ENCODE assay signal across 28 mouse cellular contexts in the genomic region with DNA sequence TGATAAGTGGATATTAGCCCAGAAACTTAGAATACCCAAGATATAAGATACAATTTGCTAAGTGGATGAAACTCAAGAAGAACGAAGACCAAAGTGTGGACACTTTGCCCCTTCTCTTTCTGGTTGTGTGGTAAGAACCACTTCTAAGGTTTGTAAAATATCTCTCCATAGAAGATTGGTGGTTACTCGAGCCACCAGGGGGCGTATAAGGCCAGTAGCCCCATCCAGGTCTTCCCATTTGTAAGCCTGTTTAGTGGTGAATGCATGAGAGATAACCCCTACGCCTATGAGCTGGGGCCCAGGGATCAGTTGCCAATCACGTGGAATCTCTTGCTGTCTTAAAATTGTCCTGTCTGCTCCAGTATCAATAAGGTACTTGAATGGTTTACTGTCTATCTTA.
"Had no signal": no experiment of that assay in that cellular context is flagged by ENCODE, and none has a peak within 500 bp of the region (broad histone marks: within the 10 kb centered on the region; RNA-seq: fewer than 3 reads in every experiment).

No protein-coding gene starts in this region.

- H3K4me3 ChIP-seq: gastrocnemius, adult 2 months; heart, embryonic 10.5 days; heart, embryonic 12.5 days; hindbrain, embryonic 10.5 days; hindbrain, embryonic 12.5 days; kidney, embryonic 15.5 days; layer of hippocampus, adult 2 months; limb, embryonic 13.5 days; limb, embryonic 15.5 days; liver, embryonic 13.5 days; liver, embryonic 15.5 days had no signal

- DNase-seq: gastrocnemius, adult 2 months; gastrocnemius, postnatal 10 days; gastrocnemius, postnatal 25 days; heart, adult 18-20 months; heart, postnatal 10 days; heart, postnatal 4 days; kidney, adult 11 months; kidney, adult 2 months; kidney, adult 9 months; kidney, postnatal 25 days; kidney, postnatal 4 days; layer of hippocampus, adult 9-11 months; layer of hippocampus, postnatal 36 days; left cerebral cortex, postnatal 4 days; liver, embryonic 13.5 days had no signal

- H3K4me2 ChIP-seq: heart, embryonic 12.5 days; hindbrain, embryonic 12.5 days; hindbrain, embryonic 14.5 days; kidney, embryonic 15.5 days; limb, embryonic 13.5 days; limb, embryonic 15.5 days; liver, embryonic 13.5 days; liver, embryonic 15.5 days had no signal

- H3K9ac ChIP-seq: heart, embryonic 12.5 days; hindbrain, embryonic 12.5 days; hindbrain, embryonic 14.5 days; kidney, embryonic 15.5 days; limb, embryonic 13.5 days; limb, embryonic 15.5 days; liver, embryonic 13.5 days; liver, embryonic 15.5 days had no signal

- H3K27me3 ChIP-seq: heart, embryonic 12.5 days; hindbrain, embryonic 12.5 days; kidney, embryonic 15.5 days; limb, embryonic 13.5 days; limb, embryonic 15.5 days; liver, embryonic 13.5 days; liver, embryonic 15.5 days had no signal

- H3K36me3 ChIP-seq: heart, embryonic 10.5 days; heart, embryonic 12.5 days; hindbrain, embryonic 10.5 days; hindbrain, embryonic 12.5 days; kidney, embryonic 15.5 days; limb, embryonic 13.5 days; limb, embryonic 15.5 days; liver, embryonic 13.5 days; liver, embryonic 15.5 days had no signal

- H3K9me3 ChIP-seq: heart, embryonic 10.5 days; hindbrain, embryonic 10.5 days; hindbrain, embryonic 12.5 days; kidney, embryonic 15.5 days; limb, embryonic 13.5 days; limb, embryonic 15.5 days; liver, embryonic 15.5 days had no signal

- H3K4me1 ChIP-seq: heart, embryonic 10.5 days; heart, embryonic 12.5 days; hindbrain, embryonic 10.5 days; hindbrain, embryonic 12.5 days; kidney, embryonic 15.5 days; limb, embryonic 13.5 days; limb, embryonic 15.5 days; liver, embryonic 13.5 days; liver, embryonic 15.5 days had no signal

- ATAC-seq: hindbrain, postnatal 0 days; intestine, embryonic 16.5 days had no signal

- H3K27ac ChIP-seq: gastrocnemius, adult 2 months; heart, embryonic 10.5 days; hindbrain, embryonic 10.5 days; hindbrain, embryonic 12.5 days; hindbrain, embryonic 14.5 days; hindbrain, postnatal 0 days; kidney, embryonic 15.5 days; kidney, postnatal 0 days; layer of hippocampus, adult 2 months; limb, embryonic 13.5 days; limb, embryonic 15.5 days; liver, embryonic 13.5 days; liver, embryonic 15.5 days had no signal
